Mouse (Mus musculus): ENCODE results near the gene Herc4.

- TF ChIP-seq POLR2A (IDR thresholded peaks at IDR 0.05; ENCODE audit: low read depth, low read length) (no peak), CTCF (IDR thresholded peaks at IDR 0.05; ENCODE audit: extremely low read depth, insufficient read depth, insufficient read length, insufficient replicate concordance) (no peak)
These were observed 29.3 kb downstream of the Herc4 start for GRCm38 (mm10) chr10:63272868-63273267.

Data from spleen, adult 2 months (tissue).